ENCODE assay signal across 8 mouse cellular contexts in genomic region chr1:77226991-77227515, GRCm38 (mm10).
A peak's percentile ranks its signal among the peaks of the same experiment; 100 is the strongest.
DNase-seq lines count a peak whose midpoint lies in the region; ATAC-seq and TF ChIP-seq lines count a peak whose summit lies in the region.

No protein-coding gene starts in this region.

- peak overlapping the region; percentile 6; the same call in 1 of the 2 replicates for H3K4me3 ChIP-seq in heart, embryonic 13.5 days
- H3K4me3 ChIP-seq in embryonic facial prominence, embryonic 11.5 days (ENCODE audit: low read depth, low read length), result no peak overlapping the region
- no peak overlapping the region for H3K4me3 ChIP-seq in midbrain, embryonic 16.5 days (ENCODE audit: low read depth, low read length)
- no peak overlapping the region for H3K4me3 ChIP-seq in cerebellum, adult 2 months (replicated peaks; ENCODE audit: insufficient read depth, low read depth, low read length)

- TF ChIP-seq CTCF in cerebellum, adult 2 months (IDR thresholded peaks at IDR 0.05; ENCODE audit: borderline replicate concordance, insufficient read depth, low read depth, low read length), result no peak

- no peak for ATAC-seq in heart, embryonic 13.5 days (ENCODE audit: extremely low read depth, insufficient number of reproducible peaks, low FRiP score, low TSS enrichment)
- ATAC-seq in embryonic facial prominence, embryonic 11.5 days (replicated peaks; ENCODE audit: insufficient number of reproducible peaks, low FRiP score, low TSS enrichment, low read depth), result peak; percentile 44; the same call in 1 of the 2 replicates
- no peak for ATAC-seq in midbrain, embryonic 16.5 days

- H3K9ac ChIP-seq in heart, embryonic 13.5 days, result no peak overlapping the region
- no peak overlapping the region for H3K9ac ChIP-seq in embryonic facial prominence, embryonic 11.5 days (replicated peaks; ENCODE audit: low read length)
- no peak overlapping the region for H3K9ac ChIP-seq in midbrain, embryonic 16.5 days (ENCODE audit: low read depth, low read length)

- peak overlapping the region; percentile 58 for H3K4me2 ChIP-seq in heart, embryonic 13.5 days
- no peak overlapping the region for H3K4me2 ChIP-seq in embryonic facial prominence, embryonic 11.5 days (ENCODE audit: low read depth, low read length)
- H3K4me2 ChIP-seq in midbrain, embryonic 16.5 days (ENCODE audit: low read length), result 0 out of 2 replicates have a peak overlapping the region, but pooled peaks have one; percentile 1

- H3K27ac ChIP-seq in heart, embryonic 13.5 days (replicated peaks), result peak overlapping the region; percentile 39; the same call in 1 of the 2 replicates
- H3K27ac ChIP-seq in embryonic facial prominence, embryonic 11.5 days (replicated peaks; ENCODE audit: low read depth, low read length), result 0 out of 2 replicates have a peak overlapping the region, but pooled peaks have one; percentile 44
- H3K27ac ChIP-seq in midbrain, embryonic 16.5 days (ENCODE audit: low read length), result no peak overlapping the region
- H3K27ac ChIP-seq in cerebellum, adult 2 months (ENCODE audit: insufficient read depth, low read length), result no peak overlapping the region

- H3K27me3 ChIP-seq in heart, embryonic 13.5 days (replicated peaks), result no peaks in the 10 kb centered on the region
- H3K27me3 ChIP-seq in embryonic facial prominence, embryonic 11.5 days (ENCODE audit: control insufficient read depth, insufficient read depth, low read length), result no peaks in the 10 kb centered on the region
- H3K27me3 ChIP-seq in midbrain, embryonic 16.5 days (ENCODE audit: control insufficient read depth, insufficient read depth, low read depth, low read length), result no peaks in the 10 kb centered on the region
- H3K27me3 ChIP-seq in cerebellum, adult 2 months (ENCODE audit: control insufficient read depth, insufficient read depth, low read length), result no peaks in the 10 kb centered on the region

- H3K9me3 ChIP-seq in heart, embryonic 13.5 days, result peaks cover 7% of the 10 kb centered on the region; the same call in 1 of the 2 replicates
- H3K9me3 ChIP-seq in embryonic facial prominence, embryonic 11.5 days (replicated peaks; ENCODE audit: control insufficient read depth, low read length), result no peaks in the 10 kb centered on the region
- H3K9me3 ChIP-seq in midbrain, embryonic 16.5 days (replicated peaks; ENCODE audit: control insufficient read depth, low read length, poor library complexity, severe bottlenecking), result no peaks in the 10 kb centered on the region

- H3K4me1 ChIP-seq in heart, embryonic 13.5 days, result peaks cover 19% of the 10 kb centered on the region
- H3K4me1 ChIP-seq in embryonic facial prominence, embryonic 11.5 days (ENCODE audit: control insufficient read depth, insufficient read depth, low read length), result no peaks in the 10 kb centered on the region
- 0 out of 2 replicates have a peak, but pooled peaks cover 2% of the 10 kb centered on the region for H3K4me1 ChIP-seq in midbrain, embryonic 16.5 days (ENCODE audit: control insufficient read depth, insufficient read depth, low read length)
- H3K4me1 ChIP-seq in cerebellum, adult 2 months (ENCODE audit: control insufficient read depth, insufficient read depth, low read length), result no peaks in the 10 kb centered on the region

- no peak for TF ChIP-seq POLR2A in cerebellum, adult 2 months (IDR thresholded peaks at IDR 0.05; ENCODE audit: borderline replicate concordance, insufficient read depth, low read length)

- no peaks in the 10 kb centered on the region for H3K36me3 ChIP-seq in heart, embryonic 13.5 days
- no peaks in the 10 kb centered on the region for H3K36me3 ChIP-seq in embryonic facial prominence, embryonic 11.5 days (replicated peaks; ENCODE audit: control insufficient read depth, insufficient read depth, low read depth, low read length)
- no peaks in the 10 kb centered on the region for H3K36me3 ChIP-seq in midbrain, embryonic 16.5 days (ENCODE audit: control insufficient read depth, insufficient read depth, low read length)

- intact Hi-C loops in heart, postnatal 10 days (cut with DNase I), result no loop called here
- intact Hi-C loops in gastrocnemius, postnatal 14 days (cut with DNase I; ENCODE audit: low total_unique reads), result no loop called here
- intact Hi-C loops in left cerebral cortex, postnatal 10 days (cut with DNase I), result no loop called here

- WGBS in heart, embryonic 13.5 days, result 7% methylated on average over 12 of the region's 12 CpGs
- 11% methylated on average over 12 of the region's 12 CpGs for WGBS in embryonic facial prominence, embryonic 11.5 days
- 7% methylated on average over 12 of the region's 12 CpGs for WGBS in midbrain, embryonic 16.5 days
- 46% methylated on average over 12 of the region's 12 CpGs for WGBS in cerebellum, adult 2 months

- DNase-seq in heart, postnatal 10 days, result no peak
- peak; percentile 81 for DNase-seq in embryonic facial prominence, embryonic 11.5 days (ENCODE audit: low spot score)
- DNase-seq in kidney, postnatal 4 days, result peak; percentile 23 to 32
- no peak for DNase-seq in cerebellum, adult 2 months
- DNase-seq in gastrocnemius, postnatal 14 days, result no peak
- DNase-seq in left cerebral cortex, postnatal 10 days (ENCODE audit: extremely low spot score in 1 of 2, low spot score in 2 of 2), result no peak

Comparison
In these comparisons a context has a peak if more than half of its experiments do, and no peak if none do; other contexts are left out.
1. H3K27ac ChIP-seq: peak in heart, embryonic 13.5 days (single experiment) and embryonic facial prominence, embryonic 11.5 days (single experiment); none in midbrain, embryonic 16.5 days (single experiment) and cerebellum, adult 2 months (single experiment).
2. DNase-seq: peak in embryonic facial prominence, embryonic 11.5 days (single experiment) and kidney, postnatal 4 days (2 of 2); none in heart, postnatal 10 days (0 of 2), cerebellum, adult 2 months (0 of 2), gastrocnemius, postnatal 14 days (single experiment) and left cerebral cortex, postnatal 10 days (0 of 2).